Mouse (Mus musculus) frontal cortex, postnatal 10 days (tissue): ENCODE measurements around the gene H2-D1.
"Not testable (repeated sequence)": the region's sequence is repeated elsewhere in the genome, so short reads cannot be mapped to it uniquely, and the experiment has no call there.

ENCODE experiments used
- DNase-seq, 2 experiments: peaks; one replicate each; pipeline ENCODE4 v3.0.0; 2022; ENCODE audit warnings: low spot score in 2 of 2, mixed read lengths in 1 of 2

H2-D1 gene

GRCm38 (mm10) chr17:35255704-35256103, 6.8 kb upstream of the H2-D1 start:
- DNase-seq, result no peak

- no peak for DNase-seq
Observed at GRCm38 (mm10) chr17:35257378-35257777, 5.2 kb upstream of the H2-D1 start.

GRCm38 (mm10) chr17:35257824-35258491, 4.6 kb upstream of the H2-D1 start:
- peak; percentile 84 to 89 for DNase-seq

GRCm38 (mm10) chr17:35258492-35259478, 3.7 kb upstream of the H2-D1 start:
- no peak for DNase-seq

GRCm38 (mm10) chr17:35259621-35260020, 2.9 kb upstream of the H2-D1 start:
- no peak for DNase-seq

- DNase-seq, result no peak
Observed at GRCm38 (mm10) chr17:35261651-35262050, 879 bp upstream of the H2-D1 start.

GRCm38 (mm10) chr17:35263523-35263883, 973 bp downstream of the H2-D1 start:
- DNase-seq, result no peak

GRCm38 (mm10) chr17:35267399-35268086, 5.0 kb downstream of the H2-D1 start:
- DNase-seq, result no peak

GRCm38 (mm10) chr17:35269653-35270347, 7.3 kb downstream of the H2-D1 start:
- DNase-seq, result no peak

GRCm38 (mm10) chr17:35272249-35272648, 9.7 kb downstream of the H2-D1 start:
- no peak for DNase-seq

GRCm38 (mm10) chr17:35274770-35275169, 12.2 kb downstream of the H2-D1 start:
- DNase-seq, result peak in 1 of 2 experiments; percentile 81

- DNase-seq, result no peak
Observed at GRCm38 (mm10) chr17:35276304-35276864, 13.9 kb downstream of the H2-D1 start.

- DNase-seq, result no peak
Observed at GRCm38 (mm10) chr17:35278049-35278448, 15.5 kb downstream of the H2-D1 start.

- DNase-seq, result no peak
Observed at GRCm38 (mm10) chr17:35278957-35279688, 16.6 kb downstream of the H2-D1 start.

GRCm38 (mm10) chr17:35280276-35280675, 17.7 kb downstream of the H2-D1 start:
- DNase-seq, result no peak

GRCm38 (mm10) chr17:35285431-35285830, 22.9 kb downstream of the H2-D1 start:
- no peak for DNase-seq

GRCm38 (mm10) chr17:35295796-35296195, 33.3 kb downstream of the H2-D1 start:
- DNase-seq, result peak in 1 of 2 experiments; percentile 47

GRCm38 (mm10) chr17:35300261-35300945, 37.9 kb downstream of the H2-D1 start:
- not testable (repeated sequence) for DNase-seq

- DNase-seq, result peak; percentile 28 to 85
Observed at GRCm38 (mm10) chr17:35301645-35302258, 39.2 kb downstream of the H2-D1 start.
